Mouse (Mus musculus) lung, postnatal 36 days (tissue): Measurements from ENCODE around the gene Prpf4.

Source experiments
- DNase-seq: peaks from one replicate; pipeline ENCODE4 v3.0.0; 2022; ENCODE audit warnings: mixed read lengths

The Prpf4 gene

DNA sequence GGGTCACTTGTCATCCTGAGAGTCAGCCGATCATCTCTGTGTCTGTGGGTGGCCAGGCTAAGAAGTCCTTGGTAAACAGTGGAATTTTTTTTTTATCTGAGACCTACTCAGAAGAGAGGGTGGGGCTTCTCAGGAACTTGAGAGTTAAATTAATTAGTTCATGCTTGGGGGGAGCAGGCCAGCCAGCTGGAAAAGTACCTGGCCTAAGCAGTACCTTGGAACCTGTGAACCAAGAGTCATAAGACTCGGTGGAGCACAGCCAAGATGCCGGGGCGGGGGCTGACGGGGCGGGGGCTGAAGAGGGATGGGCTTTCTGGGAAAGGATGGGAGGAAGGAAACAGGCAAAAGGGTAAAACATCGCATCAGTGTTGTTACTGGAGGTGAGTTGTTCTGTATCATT, 29.3 kb downstream of the Prpf4 start:
- no peak for DNase-seq

DNA sequence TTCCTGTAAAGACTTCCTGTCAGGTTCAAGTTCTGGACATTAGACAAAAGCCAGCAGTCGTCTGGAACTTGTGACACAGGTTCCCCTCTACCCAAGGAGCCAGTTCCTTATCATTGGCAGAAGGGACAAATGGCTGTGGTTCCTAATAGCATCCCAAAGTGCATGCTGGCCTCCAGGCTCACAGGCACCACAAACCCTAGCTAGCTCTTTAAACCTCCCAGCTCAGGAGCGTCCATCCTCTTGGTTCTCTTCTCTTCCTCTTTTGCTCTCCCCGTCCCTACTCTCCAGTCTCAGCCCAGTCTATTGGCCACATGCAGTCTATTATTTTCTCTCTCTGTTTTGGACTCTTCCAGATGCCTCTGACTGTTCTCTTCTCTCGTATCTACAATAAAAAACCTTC, 31.2 kb downstream of the Prpf4 start:
- DNase-seq, result no peak

DNA sequence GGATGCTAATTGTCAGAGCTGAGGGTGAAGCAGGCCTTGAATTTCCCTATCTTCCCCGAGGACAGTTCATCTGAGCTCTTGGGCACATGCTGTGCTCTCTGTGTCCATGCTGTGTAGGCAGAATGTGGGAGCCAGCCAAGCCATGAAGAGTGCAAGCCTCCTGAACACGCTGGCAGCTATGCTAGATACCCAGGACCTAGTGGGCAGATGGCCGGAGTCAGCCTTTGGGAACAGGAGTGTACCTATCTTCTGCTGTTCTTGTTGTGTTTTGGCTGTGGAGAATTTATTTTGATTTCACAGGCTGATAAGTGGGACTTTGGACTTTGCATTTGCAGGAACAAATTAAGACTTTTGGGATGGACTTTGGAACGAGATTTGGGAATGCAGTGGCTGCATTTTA, 31.9 kb downstream of the Prpf4 start:
- no peak for DNase-seq

DNA sequence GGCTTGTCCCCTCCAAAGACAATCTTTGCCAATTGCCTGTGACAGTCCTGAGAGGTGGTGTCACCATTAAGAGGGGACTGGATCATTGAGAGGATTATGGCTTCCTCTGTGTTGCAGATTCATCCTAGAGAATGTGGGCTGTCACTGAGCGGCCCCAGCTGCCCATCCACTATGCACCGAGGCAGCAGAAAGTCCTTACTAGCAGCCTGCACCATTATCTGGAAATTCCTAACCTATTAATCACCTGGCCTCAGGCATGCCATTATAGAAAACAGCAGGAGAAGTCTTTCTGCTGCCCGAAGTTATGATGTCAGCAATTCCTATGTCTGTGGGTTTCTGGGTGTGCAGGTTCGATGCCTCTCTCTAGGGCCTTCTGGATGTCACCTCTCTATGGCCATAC, 32.4 kb downstream of the Prpf4 start:
- no peak for DNase-seq

DNA sequence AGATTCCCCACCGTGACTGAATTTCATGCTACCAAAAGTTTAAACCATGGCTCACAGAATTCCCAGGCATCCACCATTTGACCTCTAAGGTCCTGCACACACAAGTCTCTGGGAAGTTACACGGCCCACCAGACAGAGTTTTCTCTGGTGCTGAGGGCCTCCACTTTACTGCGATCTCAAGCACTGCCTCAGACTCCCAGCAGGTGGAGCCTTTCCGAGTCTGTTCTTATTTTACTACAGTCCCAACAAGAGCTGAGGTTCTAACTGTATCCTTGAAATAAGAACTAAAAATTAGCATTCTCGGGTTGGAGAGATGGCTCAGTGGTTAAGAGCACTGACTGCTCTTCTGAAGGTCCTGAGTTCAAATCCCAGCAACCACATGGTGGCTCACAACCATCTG, 46.4 kb downstream of the Prpf4 start:
- peak; percentile 69 for DNase-seq

DNA sequence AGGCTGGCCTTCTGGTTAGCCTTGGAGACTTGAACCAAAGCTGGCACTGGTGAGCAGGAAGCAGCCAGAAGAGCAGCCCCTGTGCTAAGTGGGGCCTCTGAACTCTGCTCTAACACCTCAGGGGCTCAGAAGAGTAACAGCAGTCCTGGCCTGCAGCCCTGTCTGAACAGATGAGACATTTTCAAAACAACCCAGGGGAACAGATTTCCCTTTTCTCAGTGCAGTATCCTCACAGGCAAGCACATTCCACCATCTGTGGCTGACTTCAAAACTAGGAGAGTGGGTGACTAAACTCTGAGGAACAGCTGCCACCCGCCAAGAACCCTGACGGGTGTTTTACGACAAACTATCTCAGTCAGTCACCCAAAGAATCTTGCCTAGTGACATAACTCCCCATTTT, 50.5 kb downstream of the Prpf4 start:
- peak; percentile 15 for DNase-seq

GRCm38 (mm10) chr4:62460348-62460747, 51.8 kb downstream of the Prpf4 start:
- DNase-seq, result no peak

- DNase-seq, result no peak
Measured at GRCm38 (mm10) chr4:62463124-62463523, 54.5 kb downstream of the Prpf4 start.

- DNase-seq, result no peak
Measured at GRCm38 (mm10) chr4:62468158-62468557, 59.6 kb downstream of the Prpf4 start.

DNA sequence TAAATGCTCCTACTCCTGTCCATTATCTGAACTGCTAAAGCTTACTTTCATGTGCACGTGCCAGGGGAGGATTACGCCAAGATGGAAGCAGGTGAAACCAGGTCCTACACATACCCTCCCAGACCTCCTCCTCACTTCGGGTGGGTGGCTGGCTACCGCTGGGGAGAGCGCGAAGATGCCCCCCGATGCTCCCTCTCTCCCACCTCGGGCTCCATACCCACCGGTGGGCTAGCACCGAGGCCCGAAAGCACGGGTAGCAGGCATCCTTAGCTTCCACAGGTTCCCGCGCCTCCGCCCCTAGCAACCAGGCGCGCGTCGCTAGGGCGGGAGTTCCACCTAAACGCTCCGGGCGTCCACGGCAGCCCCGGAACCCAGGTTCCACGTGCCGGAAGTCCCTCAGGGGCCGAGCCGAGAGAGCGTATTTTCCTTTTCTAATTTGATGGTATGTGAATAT, 62.0 kb downstream of the Prpf4 start, which contains the start of gene Wdr31:
Wdr31 (minus strand) TSS at position 299 of the 454 bp plus-strand sequence.
- peak; percentile 68 for DNase-seq

DNA sequence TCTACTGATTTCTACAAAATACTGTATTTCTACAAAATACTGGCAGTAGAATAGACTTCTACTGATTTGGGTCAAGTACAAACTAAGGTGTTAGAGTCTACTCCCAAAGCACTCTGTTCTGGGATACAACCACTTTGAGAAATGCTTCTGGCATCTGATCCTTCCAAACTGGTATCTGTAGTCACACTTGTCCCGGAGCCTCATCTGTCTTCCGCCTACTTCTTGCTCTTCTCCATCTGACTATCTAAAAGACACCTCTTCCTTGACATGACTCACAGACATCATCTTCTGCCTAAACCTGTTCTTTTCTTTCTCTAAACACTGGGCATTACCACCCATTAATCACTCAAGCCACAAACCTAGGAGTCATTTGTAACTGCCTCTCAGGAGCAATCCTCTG, 63.5 kb downstream of the Prpf4 start:
- DNase-seq, result no peak

- DNase-seq, result no peak
Measured at GRCm38 (mm10) chr4:62475131-62475530, 66.5 kb downstream of the Prpf4 start.

DNA sequence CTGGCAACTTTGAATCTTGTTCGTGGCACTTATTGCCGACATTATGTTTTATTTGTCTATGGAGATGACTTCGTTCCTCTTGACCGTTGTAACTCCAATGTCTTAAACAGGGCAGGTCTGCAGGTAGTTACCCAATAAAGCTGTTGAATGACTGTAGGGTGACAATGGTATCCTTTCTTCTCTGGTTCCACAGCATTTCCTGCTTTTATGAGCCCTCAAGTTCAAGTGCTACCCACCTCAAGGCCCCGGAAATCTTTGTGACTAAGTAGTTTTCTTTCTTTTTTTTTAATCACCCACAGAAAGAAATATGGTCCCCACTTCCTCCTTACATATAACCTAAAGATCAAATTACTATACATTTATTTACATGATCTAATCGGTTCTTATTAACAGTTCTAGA, 67.2 kb downstream of the Prpf4 start:
- DNase-seq, result no peak
